Mouse (Mus musculus) heart, embryonic 11.5 days (tissue): ENCODE measurements at regions not wholly inside any gene's neighbourhood (a gene's known extent, or its start where the extent isn't known, plus 50 kb on each side); places are given as distances from the start of the nearest gene placed in this dataset.

Source experiments
- ATAC-seq: fragments of 200-750 bp; cut with Nextera tagmentation; replicated peaks from 2 replicates; pipeline ENCODE4 v1.8.0; 2017; ENCODE audit warnings: moderate library complexity; ENCODE audit not compliant: insufficient number of reproducible peaks, low FRiP score, low TSS enrichment
- H3K27ac ChIP-seq: fragments of 300-500 bp; sonication (generic); 2 replicates; pipeline ENCODE4 v1.5.1; 2014; ENCODE audit warnings: mild to moderate bottlenecking, low read depth, low read length
- H3K27me3 ChIP-seq: fragments of 300-500 bp; sonication (generic); 2 replicates; pipeline ENCODE4 v1.6.1; 2014; ENCODE audit warnings: mild to moderate bottlenecking, low read length, mixed read lengths; ENCODE audit not compliant: control insufficient read depth, insufficient read depth
- H3K36me3 ChIP-seq: fragments of 300-500 bp; sonication (generic); 2 replicates; pipeline ENCODE4 v1.6.1; 2014; ENCODE audit warnings: mild to moderate bottlenecking, low read length, moderate library complexity, mixed read lengths; ENCODE audit not compliant: control insufficient read depth, insufficient read depth
- H3K4me1 ChIP-seq: fragments of 300-500 bp; sonication (generic); 2 replicates; pipeline ENCODE4 v1.6.1; 2014; ENCODE audit warnings: low read length; ENCODE audit not compliant: control insufficient read depth, insufficient read depth
- H3K4me2 ChIP-seq: fragments of 300-500 bp; sonication (generic); 2 replicates; pipeline ENCODE4 v1.6.1; 2014; ENCODE audit warnings: mild to moderate bottlenecking, moderate library complexity
- H3K4me3 ChIP-seq: fragments of 300-500 bp; sonication (generic); 2 replicates; pipeline ENCODE4 v1.5.1; 2014; ENCODE audit warnings: low read depth, low read length
- H3K9ac ChIP-seq: fragments of 300-500 bp; sonication (generic); 2 replicates; pipeline ENCODE4 v1.6.1; 2014; ENCODE audit warnings: mild to moderate bottlenecking, low read depth, low read length, moderate library complexity
- H3K9me3 ChIP-seq: fragments of 300-500 bp; sonication (generic); replicated peaks from 2 replicates; pipeline ENCODE4 v1.6.1; 2016; ENCODE audit warnings: low read length; ENCODE audit not compliant: control insufficient read depth
- WGBS: fragments of 180-500 bp; shearing (Covaris S2); extraction: QIAGEN DNeasy Blood & Tissue Kit; methylation state at CpG from one replicate; pipeline ENCODE4 v1.1.7; 2014; ENCODE audit not compliant: insufficient replicate concordance; 5-methylcytosine and 5-hydroxymethylcytosine counted together

DNA sequence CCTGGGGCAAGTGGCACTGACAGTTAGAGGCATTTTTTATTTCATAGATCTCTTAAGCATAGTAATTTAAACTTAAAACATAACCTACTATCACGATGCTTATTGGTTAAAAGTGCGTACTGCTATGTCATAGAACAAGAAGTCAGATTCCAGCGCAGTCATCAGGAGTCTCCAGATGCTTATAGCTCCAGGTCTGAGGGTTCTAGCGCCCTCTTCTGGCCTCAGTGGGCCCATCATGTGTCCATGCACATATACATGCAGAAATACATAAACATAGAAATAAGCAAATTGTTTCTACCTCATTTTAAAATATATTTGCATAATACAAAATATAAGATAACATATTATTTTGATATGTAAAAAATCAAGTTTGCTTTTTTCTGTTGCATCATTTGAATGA is 1002.8 kb upstream of the Adgrl2 start:
- ATAC-seq: no peak
- Histone ChIP-seq H3K4me3 (no peak overlapping the region), H3K9me3 (no peaks in the 10 kb centered on the region), H3K27me3 (no peaks in the 10 kb centered on the region), H3K9ac (no peak overlapping the region), H3K36me3 (no peaks in the 10 kb centered on the region), H3K27ac (no peak overlapping the region), H3K4me2 (no peak overlapping the region), H3K4me1 (no peaks in the 10 kb centered on the region)
- 48% methylated on average over 4 of the region's 4 CpGs for WGBS

DNA sequence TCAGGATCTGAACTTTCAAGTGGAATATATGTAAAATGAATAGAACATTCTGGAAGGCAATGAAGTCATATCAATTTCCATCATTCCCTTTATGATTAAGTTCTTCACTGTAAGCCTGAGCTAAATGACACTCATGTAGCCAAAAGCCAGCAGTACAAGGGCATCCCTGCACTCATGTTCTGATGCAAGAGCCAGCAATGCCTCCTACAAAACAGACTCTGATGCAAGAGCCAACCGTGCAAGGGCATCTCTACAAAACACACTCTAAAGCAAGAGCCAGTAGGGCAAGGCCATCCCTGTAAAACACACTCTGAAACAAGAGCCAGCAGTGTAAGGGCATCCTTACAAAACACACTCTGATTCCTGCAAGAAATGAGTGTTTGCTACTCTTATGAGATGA is 997.4 kb upstream of the Adgrl2 start:
- ATAC-seq: no peak
- WGBS: 69% methylated on average over 1 of the region's 1 CpGs

DNA sequence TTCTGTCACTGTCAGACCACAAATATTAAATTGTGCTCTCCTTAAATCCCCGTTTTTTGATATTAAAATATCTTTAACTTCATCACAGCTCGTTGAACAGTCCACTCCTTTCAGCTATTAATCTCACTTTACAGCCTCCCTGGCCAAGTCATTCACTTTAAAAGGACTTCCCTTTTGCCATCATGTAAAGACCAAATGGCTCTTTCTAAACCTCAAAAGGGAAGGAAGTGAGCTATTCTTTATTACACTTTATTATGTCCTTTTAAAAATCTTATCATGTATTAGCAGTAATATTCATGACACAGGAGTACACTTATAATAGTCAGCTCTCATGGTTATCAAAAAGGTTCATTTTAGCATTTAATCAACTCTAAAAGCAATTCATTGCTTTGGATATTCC is 966.6 kb upstream of the Adgrl2 start:
- H3K4me1 ChIP-seq: no peaks in the 10 kb centered on the region
- 56% methylated on average over 2 of the region's 2 CpGs for WGBS

More for the DNA sequence above, 997.4 kb upstream of the Adgrl2 start:
- no peaks in the 10 kb centered on the region for H3K4me1 ChIP-seq
- no peak overlapping the region for H3K9ac ChIP-seq
- H3K27ac ChIP-seq: no peak overlapping the region
- no peaks in the 10 kb centered on the region for H3K27me3 ChIP-seq
- no peaks in the 10 kb centered on the region for H3K9me3 ChIP-seq
- H3K4me3 ChIP-seq: no peak overlapping the region
- H3K4me2 ChIP-seq: no peak overlapping the region
- no peaks in the 10 kb centered on the region for H3K36me3 ChIP-seq

DNA sequence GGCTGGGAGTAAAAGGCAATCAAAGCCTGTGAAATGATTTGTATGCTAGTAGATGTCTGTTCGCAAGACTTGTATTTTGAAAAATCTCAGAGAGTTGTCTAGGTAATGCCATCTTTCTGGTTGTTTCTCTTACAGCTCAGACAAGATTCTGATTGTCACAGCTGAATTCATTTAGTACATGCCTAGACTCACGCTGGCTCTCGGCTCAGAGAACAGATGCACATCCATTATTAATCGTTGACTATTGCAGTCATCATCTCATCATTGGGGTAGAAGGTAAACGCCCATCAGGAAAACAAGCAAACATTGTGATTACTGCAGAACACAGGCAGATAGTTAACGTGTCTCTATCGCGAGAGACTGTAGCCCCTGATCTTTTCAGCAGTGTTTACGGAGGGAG is 945.8 kb upstream of the Adgrl2 start:
- no peak for ATAC-seq
- Histone ChIP-seq H3K9ac (no peak overlapping the region), H3K36me3 (no peaks in the 10 kb centered on the region), H3K4me2 (no peak overlapping the region), H3K27ac (no peak overlapping the region), H3K9me3 (no peaks in the 10 kb centered on the region), H3K4me1 (no peaks in the 10 kb centered on the region), H3K4me3 (no peak overlapping the region), H3K27me3 (no peaks in the 10 kb centered on the region)
- 82% methylated on average over 9 of the region's 9 CpGs for WGBS

More for the DNA sequence above, 966.6 kb upstream of the Adgrl2 start:
- no peaks in the 10 kb centered on the region for H3K9me3 ChIP-seq
- H3K4me2 ChIP-seq: no peak overlapping the region
- no peaks in the 10 kb centered on the region for H3K36me3 ChIP-seq
- H3K27ac ChIP-seq: no peak overlapping the region
- no peak overlapping the region for H3K9ac ChIP-seq
- H3K4me3 ChIP-seq: no peak overlapping the region
- no peaks in the 10 kb centered on the region for H3K27me3 ChIP-seq
- no peak for ATAC-seq

DNA sequence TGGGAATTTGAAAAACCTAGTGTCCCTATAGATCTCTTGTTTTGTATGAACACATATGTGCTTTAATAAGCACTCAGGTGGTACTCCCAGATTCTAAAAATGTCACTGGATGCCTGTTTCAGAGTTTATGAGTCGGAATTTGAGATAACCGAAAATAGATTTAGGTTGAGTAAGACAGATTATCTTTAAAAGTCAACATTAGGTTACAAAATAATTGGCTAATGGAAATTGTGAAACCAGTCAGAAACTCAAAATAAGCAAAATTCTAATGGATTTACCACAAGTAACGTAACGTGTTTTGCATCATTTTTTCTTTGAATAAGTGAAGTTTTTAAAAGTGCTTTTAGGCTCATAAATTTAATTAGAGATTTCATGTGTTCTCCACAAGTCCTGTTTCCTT is 944.5 kb upstream of the Adgrl2 start:
- H3K4me3 ChIP-seq: no peak overlapping the region
- ATAC-seq: no peak
- no peaks in the 10 kb centered on the region for H3K27me3 ChIP-seq
- no peaks in the 10 kb centered on the region for H3K4me1 ChIP-seq
- no peaks in the 10 kb centered on the region for H3K9me3 ChIP-seq
- H3K27ac ChIP-seq: no peak overlapping the region
- H3K36me3 ChIP-seq: no peaks in the 10 kb centered on the region
- no peak overlapping the region for H3K9ac ChIP-seq
- H3K4me2 ChIP-seq: no peak overlapping the region
- WGBS: 66% methylated on average over 4 of the region's 4 CpGs

DNA sequence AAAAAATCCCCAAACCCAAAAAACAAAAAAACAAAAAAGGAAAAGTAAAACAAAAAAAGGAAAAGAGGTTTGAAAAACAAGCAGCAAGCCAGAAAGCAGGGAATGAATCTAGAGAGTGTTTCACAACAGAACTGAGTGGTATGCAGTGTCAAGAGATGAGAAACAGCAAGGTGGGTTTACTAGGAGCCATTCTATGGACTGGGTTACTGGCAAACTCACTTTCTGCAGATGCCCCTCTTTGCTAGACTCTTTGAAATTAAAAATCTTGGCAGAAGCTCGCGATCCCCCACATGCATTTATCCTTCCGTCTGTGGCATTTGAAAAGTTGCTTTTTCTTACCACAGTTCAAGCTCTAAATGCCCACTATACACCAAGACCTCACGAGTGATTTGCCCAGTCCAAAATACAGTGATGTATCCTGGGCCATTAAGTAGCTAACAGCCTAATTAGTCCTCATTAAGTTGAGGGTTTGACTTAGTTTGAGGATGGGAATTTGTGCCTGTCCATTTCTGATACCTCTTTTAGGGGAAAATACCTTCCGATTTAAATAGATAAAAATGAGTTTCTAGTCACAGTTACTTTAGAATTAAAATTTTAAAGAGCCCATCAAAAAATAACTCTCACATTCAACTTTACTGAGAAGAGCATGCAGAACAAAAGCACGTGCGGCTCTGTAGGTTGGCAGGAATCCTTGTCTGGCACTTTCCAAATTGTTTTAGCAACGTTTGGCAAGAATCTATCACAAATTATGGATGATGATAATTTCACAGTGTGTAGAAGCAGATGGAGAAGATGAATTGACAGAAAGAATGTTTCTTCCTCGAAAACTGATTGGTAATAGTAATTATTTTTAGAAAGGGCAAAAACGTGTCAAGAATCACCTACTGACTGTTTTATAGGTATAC is 938.4 kb upstream of the Adgrl2 start:
- no peaks in the 10 kb centered on the region for H3K27me3 ChIP-seq
- H3K4me1 ChIP-seq: no peaks in the 10 kb centered on the region
- no peak overlapping the region for H3K27ac ChIP-seq
- H3K9me3 ChIP-seq: no peaks in the 10 kb centered on the region
- 78% methylated on average over 10 of the region's 10 CpGs for WGBS
- H3K4me3 ChIP-seq: no peak overlapping the region
- no peaks in the 10 kb centered on the region for H3K36me3 ChIP-seq
- H3K4me2 ChIP-seq: no peak overlapping the region
- ATAC-seq: no peak
- no peak overlapping the region for H3K9ac ChIP-seq

DNA sequence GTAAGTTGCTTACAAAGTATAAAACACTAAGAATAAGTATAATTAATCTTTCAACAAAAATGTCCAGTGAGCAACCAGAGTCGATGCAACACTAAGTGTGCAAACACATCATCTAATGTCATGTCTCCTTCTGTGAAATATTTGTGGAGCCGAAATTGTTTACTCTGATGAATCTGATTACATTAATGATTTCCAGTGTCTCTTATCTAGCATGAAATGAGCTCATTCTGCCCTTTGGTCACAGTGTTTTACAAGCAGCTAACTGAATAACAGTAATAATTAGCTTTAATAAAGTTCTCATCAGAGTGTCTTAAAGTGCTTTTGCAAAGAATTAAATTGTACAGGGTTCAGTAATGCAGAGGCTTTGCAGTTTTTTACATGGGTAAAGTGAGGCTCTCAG is 929.9 kb upstream of the Adgrl2 start:
- ATAC-seq: no peak
- Histone ChIP-seq H3K27ac (no peak overlapping the region), H3K9me3 (no peaks in the 10 kb centered on the region), H3K4me2 (no peak overlapping the region), H3K4me1 (no peaks in the 10 kb centered on the region), H3K27me3 (no peaks in the 10 kb centered on the region), H3K4me3 (no peak overlapping the region), H3K36me3 (no peaks in the 10 kb centered on the region), H3K9ac (no peak overlapping the region)
- 66% methylated on average over 2 of the region's 2 CpGs for WGBS

DNA sequence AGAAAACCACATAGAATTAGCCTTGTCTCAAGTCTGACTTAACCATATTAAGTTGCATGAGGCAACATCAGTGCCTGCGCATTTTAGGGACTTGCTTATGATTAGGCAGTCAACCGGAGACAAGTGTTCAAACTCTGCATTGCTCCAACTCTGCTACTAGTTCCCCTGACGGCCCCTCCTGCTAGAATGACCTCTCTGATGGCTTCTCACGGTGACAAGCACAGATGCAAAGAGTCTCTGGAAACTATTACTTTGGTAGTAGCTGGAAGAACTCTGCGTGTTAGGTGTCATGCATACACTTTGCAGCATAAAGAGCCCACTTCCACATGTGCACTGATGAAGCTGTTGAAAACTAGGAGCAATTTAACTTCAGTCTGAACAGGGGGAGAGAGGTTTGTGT is 927.8 kb upstream of the Adgrl2 start:
- no peak overlapping the region for H3K4me2 ChIP-seq
- WGBS: 65% methylated on average over 5 of the region's 5 CpGs
- H3K9me3 ChIP-seq: no peaks in the 10 kb centered on the region
- H3K27me3 ChIP-seq: no peaks in the 10 kb centered on the region
- H3K4me1 ChIP-seq: no peaks in the 10 kb centered on the region
- no peak overlapping the region for H3K27ac ChIP-seq
- no peak for ATAC-seq
- H3K36me3 ChIP-seq: no peaks in the 10 kb centered on the region
- H3K9ac ChIP-seq: no peak overlapping the region
- no peak overlapping the region for H3K4me3 ChIP-seq

DNA sequence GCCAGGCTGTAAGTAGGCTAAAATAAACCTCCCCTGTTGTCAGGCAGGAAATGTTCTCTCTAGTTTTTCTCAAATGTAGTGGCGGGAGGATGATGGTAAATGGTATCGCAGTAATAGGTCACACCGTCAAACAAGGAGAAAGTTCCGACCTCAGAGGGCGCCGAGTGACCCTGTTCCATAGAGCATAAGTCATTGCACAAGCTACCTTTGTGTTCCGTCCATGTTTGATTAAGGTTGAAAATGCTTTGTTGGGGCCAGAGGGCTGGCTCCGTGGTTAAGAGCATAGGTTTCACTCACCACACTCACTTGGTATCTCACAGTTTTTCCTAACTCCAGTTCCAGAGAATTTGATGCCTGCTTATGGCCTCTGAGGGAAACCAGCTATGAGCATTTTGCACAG is 920.4 kb upstream of the Adgrl2 start:
- Histone ChIP-seq H3K36me3 (no peaks in the 10 kb centered on the region), H3K4me3 (no peak overlapping the region), H3K9me3 (no peaks in the 10 kb centered on the region), H3K4me1 (no peaks in the 10 kb centered on the region), H3K27ac (no peak overlapping the region), H3K4me2 (no peak overlapping the region), H3K27me3 (no peaks in the 10 kb centered on the region), H3K9ac (no peak overlapping the region)
- WGBS: 79% methylated on average over 8 of the region's 8 CpGs
- no peak for ATAC-seq
